In genomic region chr5:121808202-121808601, GRCm38 (mm10) we compare ENCODE assay signal across 13 mouse cellular contexts.
"Had no signal": no experiment of that assay in that cellular context is flagged by ENCODE, and none has a peak within 500 bp of the region (broad histone marks: within the 10 kb centered on the region; RNA-seq: fewer than 3 reads in every experiment).

No protein-coding gene starts in this region.

- H3K9me3 ChIP-seq: midbrain, embryonic 10.5 days; midbrain, embryonic 12.5 days; neural tube, embryonic 12.5 days had no signal

- ATAC-seq: midbrain, embryonic 16.5 days had no signal

- H3K9ac ChIP-seq: lung, embryonic 14.5 days; midbrain, embryonic 12.5 days; neural tube, embryonic 12.5 days had no signal

- DNase-seq: lung, adult 18-20 months; lung, embryonic 14.5 days; lung, postnatal 10 days; lung, postnatal 4 days; midbrain, embryonic 14.5 days; right cerebral cortex, postnatal 14 days; thymus, adult 18-20 months; thymus, postnatal 14 days; thymus, postnatal 36 days had no signal

- H3K4me1 ChIP-seq: midbrain, embryonic 10.5 days; midbrain, embryonic 12.5 days; neural tube, embryonic 12.5 days had no signal

- H3K4me2 ChIP-seq: lung, embryonic 14.5 days; midbrain, embryonic 12.5 days; neural tube, embryonic 12.5 days had no signal

- H3K27me3 ChIP-seq: midbrain, embryonic 12.5 days; neural tube, embryonic 12.5 days had no signal

- H3K4me3 ChIP-seq: midbrain, embryonic 10.5 days; midbrain, embryonic 12.5 days; neural tube, embryonic 12.5 days had no signal

- H3K27ac ChIP-seq: midbrain, embryonic 10.5 days; midbrain, embryonic 12.5 days; neural tube, embryonic 12.5 days had no signal
